Mouse (Mus musculus): ENCODE measurements at regions not wholly inside any gene's neighbourhood (a gene's known extent, or its start where the extent isn't known, plus 50 kb on each side); places are given as distances from the start of the nearest gene placed in this dataset.

DNA sequence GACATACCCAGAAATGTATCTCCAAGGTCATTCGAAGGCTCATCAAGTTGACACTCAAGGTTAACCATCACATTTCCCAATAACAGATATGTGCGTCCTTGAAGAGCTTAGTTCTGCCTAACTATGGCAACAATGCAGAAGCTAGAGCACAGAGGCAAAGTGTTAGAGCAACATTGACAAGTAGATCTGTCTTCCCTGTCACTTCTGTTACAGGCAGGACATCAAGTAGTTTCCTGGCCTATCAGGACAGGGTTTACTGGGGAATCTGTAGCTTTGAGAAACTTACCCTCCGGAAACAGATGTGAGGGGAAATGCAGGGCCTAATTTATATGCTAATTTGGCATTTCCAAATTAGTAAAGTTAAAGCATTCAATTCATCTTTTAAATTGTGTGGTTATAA is 211.2 kb upstream of the Plscr5 start:
- TF ChIP-seq MAX (IDR thresholded peaks at IDR 0.05; ENCODE audit: low read depth) (no peak), POLR2A (IDR thresholded peaks at IDR 0.05; ENCODE audit: insufficient read length, low read depth) (no peak), E2F4 (IDR thresholded peaks at IDR 0.05; ENCODE audit: insufficient read depth) (no peak)
